Mouse (Mus musculus): ENCODE results near the gene Degs2. TPM values are rescaled to one million over a fixed set of nuclear protein-coding genes. Genes with fewer than 3 reads are reported as not detected.

Gene Degs2
- polyA plus RNA-seq, 1 experiment from 2014 or later, result 1.9 TPM

DNA sequence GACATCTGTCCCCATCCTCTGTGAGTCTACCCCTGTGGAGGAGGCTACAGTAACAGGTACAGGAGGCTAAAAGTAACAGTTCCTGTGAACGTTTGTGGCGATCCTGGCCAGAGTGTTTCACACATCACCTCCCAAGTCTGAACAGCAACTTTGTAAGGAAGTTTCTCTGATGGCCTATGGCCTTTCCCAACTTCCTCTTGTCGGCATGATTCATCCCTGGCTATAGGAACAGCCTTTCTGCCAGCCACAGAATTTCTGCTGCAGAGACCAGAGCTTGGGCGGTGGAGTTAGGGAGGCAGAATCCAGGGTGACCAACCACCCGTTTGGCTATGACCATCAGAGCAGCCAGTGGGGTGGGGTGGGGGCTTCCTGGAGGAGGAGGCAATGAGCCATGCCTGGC, 2.1 kb downstream of the Degs2 start:
- no peaks in the 10 kb centered on the region for H3K9me3 ChIP-seq (replicated peaks)
- no peak overlapping the region for H3K9ac ChIP-seq
- H3K36me3 ChIP-seq, result no peaks in the 10 kb centered on the region
- ATAC-seq (ENCODE audit: insufficient number of reproducible peaks, low FRiP score, low TSS enrichment, low read depth), result 0 out of 2 replicates have a peak, but pooled peaks have one; percentile 10
- H3K4me3 ChIP-seq (replicated peaks), result no peak overlapping the region
- H3K27me3 ChIP-seq, result peaks cover 52% of the 10 kb centered on the region
- peaks cover 17% of the 10 kb centered on the region for H3K4me1 ChIP-seq
- H3K4me2 ChIP-seq (replicated peaks), result no peak overlapping the region
- 69% methylated on average over 5 of the region's 5 CpGs for WGBS
- H3K27ac ChIP-seq (replicated peaks), result no peak overlapping the region

DNA sequence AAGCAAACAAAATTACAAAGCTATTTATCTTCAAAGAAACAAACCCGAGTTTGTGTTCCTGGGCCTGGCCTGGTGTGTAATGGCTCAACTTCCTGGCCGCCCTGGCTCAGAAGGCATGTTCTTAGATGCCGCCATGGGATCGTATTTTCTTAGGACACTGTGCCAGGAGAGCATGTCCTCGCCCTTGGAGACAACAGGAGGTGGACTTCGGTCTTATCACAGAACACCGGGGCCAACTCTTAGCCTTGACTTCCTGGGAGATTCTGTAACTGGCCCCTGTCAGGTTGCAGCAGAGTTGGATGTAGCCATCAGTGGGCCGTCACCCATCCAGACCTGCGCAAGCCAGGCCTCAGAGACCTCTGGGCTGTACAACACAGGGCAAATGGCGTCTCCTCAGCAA, 2.5 kb downstream of the Degs2 start:
- peaks cover 50% of the 10 kb centered on the region for H3K27me3 ChIP-seq
- H3K27ac ChIP-seq (replicated peaks), result no peak overlapping the region
- no peak for ATAC-seq (ENCODE audit: insufficient number of reproducible peaks, low FRiP score, low TSS enrichment, low read depth)
- H3K4me2 ChIP-seq (replicated peaks), result no peak overlapping the region
- no peaks in the 10 kb centered on the region for H3K36me3 ChIP-seq
- H3K4me3 ChIP-seq (replicated peaks), result no peak overlapping the region
- 79% methylated on average over 10 of the region's 10 CpGs for WGBS
- H3K9ac ChIP-seq, result no peak overlapping the region
- peaks cover 17% of the 10 kb centered on the region for H3K4me1 ChIP-seq
- H3K9me3 ChIP-seq (replicated peaks), result no peaks in the 10 kb centered on the region

DNA sequence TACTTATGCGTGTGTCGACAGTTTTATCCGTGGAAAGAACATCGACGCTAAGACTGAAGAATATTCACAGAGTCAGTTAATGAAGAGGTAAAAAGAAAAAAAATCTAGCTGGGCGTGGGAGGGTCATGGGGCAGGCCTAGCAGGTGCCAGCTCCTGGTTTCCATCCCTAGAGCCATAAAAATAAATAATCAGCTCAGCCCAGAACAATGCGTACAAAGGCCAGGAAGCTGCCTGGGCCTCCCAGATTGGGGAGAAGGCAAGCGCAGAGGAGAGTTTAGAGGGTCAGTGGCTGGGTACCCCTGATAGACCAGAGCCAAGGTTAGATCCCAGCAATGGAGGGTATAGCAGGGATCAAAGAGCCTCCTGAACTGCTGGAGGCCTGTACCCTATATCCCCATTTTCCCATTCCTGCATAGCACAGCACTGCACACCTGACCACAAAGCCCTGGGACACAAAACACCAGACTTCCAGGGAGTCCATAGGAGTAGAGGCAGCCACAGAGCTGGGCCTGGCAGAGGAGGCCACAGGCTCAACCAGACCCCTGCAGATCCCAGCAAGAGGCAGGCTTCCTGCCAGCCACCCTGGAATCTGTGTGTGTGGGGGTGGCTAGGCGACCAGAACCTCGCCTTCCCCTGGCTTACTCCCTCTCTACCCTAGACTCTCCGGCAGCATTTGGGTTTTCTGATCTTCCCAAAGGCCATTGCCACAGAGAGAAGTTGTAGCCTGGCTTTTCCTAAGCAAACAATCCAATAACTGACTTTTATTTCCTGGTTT, 3.2 kb downstream of the Degs2 start:
- no peaks in the 10 kb centered on the region for H3K36me3 ChIP-seq
- peaks cover 44% of the 10 kb centered on the region for H3K27me3 ChIP-seq
- H3K4me3 ChIP-seq (replicated peaks), result no peak overlapping the region
- WGBS, result 78% methylated on average over 11 of the region's 11 CpGs
- no peak overlapping the region for H3K27ac ChIP-seq (replicated peaks)
- ATAC-seq (ENCODE audit: insufficient number of reproducible peaks, low FRiP score, low TSS enrichment, low read depth), result no peak
- H3K9me3 ChIP-seq (replicated peaks), result no peaks in the 10 kb centered on the region
- no peak overlapping the region for H3K4me2 ChIP-seq (replicated peaks)
- H3K9ac ChIP-seq, result no peak overlapping the region
- H3K4me1 ChIP-seq, result peaks cover 17% of the 10 kb centered on the region

DNA sequence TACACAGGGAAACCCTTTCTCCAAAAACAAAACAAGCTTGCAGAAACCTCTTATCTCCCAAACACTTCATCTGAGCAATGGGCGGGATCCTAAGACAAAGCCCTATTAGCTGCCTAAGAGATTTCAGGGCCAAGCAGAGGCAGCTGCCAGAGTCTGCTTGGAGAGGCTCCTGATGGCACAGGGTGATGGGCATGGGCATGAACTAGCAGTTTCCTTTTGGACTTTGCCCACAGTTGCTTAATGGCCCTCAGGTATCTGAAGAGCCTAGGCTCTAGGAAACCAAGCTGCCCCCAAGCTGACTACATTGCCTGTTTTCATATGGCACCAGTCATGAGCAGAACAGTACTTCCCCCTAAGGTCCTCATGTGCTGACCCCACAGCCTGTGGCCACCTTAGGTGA, 7.9 kb downstream of the Degs2 start:
- Histone ChIP-seq H3K36me3 (peaks cover 8% of the 10 kb centered on the region; the same call in 1 of the 2 replicates), H3K27ac (replicated peaks) (no peak overlapping the region), H3K27me3 (no peaks in the 10 kb centered on the region), H3K4me1 (no peaks in the 10 kb centered on the region; the same call in 1 of the 2 replicates), H3K9me3 (replicated peaks) (no peaks in the 10 kb centered on the region), H3K9ac (no peak overlapping the region), H3K4me3 (replicated peaks) (no peak overlapping the region), H3K4me2 (replicated peaks) (no peak overlapping the region)
- no peak for ATAC-seq (ENCODE audit: insufficient number of reproducible peaks, low FRiP score, low TSS enrichment, low read depth)
- 90% methylated on average over 1 of the region's 1 CpGs for WGBS

DNA sequence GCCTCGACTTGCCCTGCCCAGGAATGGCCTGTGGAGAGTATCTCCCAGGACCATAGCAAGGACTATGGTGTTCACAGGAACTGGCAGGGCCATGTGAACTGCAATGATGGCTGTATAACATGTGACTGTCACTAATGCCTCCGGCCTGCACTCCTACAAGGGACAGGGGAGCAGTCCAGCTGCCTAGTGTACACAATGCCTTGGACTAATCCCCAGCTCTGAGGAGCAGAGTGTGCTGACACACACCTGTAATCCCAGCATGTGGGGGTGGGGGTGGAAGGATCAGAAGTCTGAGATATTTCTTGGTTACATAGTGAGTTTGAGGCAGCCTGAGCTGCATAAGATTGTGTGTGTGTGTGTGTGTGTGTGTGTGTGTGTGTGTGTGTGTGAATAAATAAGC, 8.5 kb downstream of the Degs2 start:
- no peak overlapping the region for H3K27ac ChIP-seq (replicated peaks)
- no peaks in the 10 kb centered on the region for H3K9me3 ChIP-seq (replicated peaks)
- no peak for ATAC-seq (ENCODE audit: insufficient number of reproducible peaks, low FRiP score, low TSS enrichment, low read depth)
- H3K4me2 ChIP-seq (replicated peaks), result no peak overlapping the region
- 69% methylated on average over 2 of the region's 2 CpGs for WGBS
- H3K9ac ChIP-seq, result no peak overlapping the region
- H3K36me3 ChIP-seq, result peaks cover 14% of the 10 kb centered on the region; the same call in 1 of the 2 replicates
- no peaks in the 10 kb centered on the region for H3K4me1 ChIP-seq
- H3K27me3 ChIP-seq, result no peaks in the 10 kb centered on the region
- H3K4me3 ChIP-seq (replicated peaks), result no peak overlapping the region

DNA sequence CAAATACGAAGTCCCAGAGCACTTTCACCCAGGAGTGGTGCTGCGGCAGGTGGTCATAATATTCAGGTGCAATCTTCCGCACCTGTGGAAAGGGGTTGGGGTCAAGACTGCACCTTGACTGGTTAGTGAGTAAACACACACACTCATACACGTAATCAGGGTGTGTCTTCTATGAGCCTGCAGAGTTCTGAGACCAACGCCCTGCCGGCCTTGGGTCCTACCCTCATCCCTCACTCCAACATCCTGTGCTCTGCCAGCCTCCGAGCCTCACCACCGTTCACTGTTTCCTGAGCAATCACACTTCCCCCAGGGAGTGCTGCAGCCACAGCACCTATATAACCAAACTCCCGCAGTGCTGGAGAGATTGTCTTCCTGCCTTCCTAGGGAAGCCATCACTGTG, 11.6 kb downstream of the Degs2 start:
- Histone ChIP-seq H3K4me1 (no peaks in the 10 kb centered on the region), H3K27ac (replicated peaks) (no peak overlapping the region)

DNA sequence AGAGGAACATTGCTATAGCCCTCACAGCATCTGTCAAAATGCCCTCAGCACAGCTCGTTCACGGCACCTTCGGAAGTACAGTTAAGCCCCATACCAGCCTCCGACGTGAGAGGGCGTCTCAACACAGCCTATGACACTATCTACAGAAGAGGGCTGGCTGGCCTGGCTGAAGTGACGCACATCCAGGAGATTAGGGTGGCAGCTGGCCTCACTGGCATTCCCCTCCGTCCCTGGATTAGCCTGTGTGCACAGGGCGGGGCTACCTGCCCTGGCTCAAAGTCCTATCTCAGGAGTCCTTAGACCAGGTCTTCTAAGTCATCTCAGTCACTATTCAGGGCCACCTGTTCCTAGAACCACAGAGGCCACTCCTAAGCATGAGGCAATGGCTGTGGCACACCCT, 12.9 kb downstream of the Degs2 start:
- H3K4me1 ChIP-seq, result no peaks in the 10 kb centered on the region
- H3K9me3 ChIP-seq (replicated peaks), result no peaks in the 10 kb centered on the region
- no peaks in the 10 kb centered on the region for H3K27me3 ChIP-seq
- no peak for ATAC-seq (ENCODE audit: insufficient number of reproducible peaks, low FRiP score, low TSS enrichment, low read depth)
- peaks cover 41% of the 10 kb centered on the region for H3K36me3 ChIP-seq
- no peak overlapping the region for H3K9ac ChIP-seq
- no peak overlapping the region for H3K4me3 ChIP-seq (replicated peaks)
- no peak overlapping the region for H3K4me2 ChIP-seq (replicated peaks)
- no peak overlapping the region for H3K27ac ChIP-seq (replicated peaks)
- 77% methylated on average over 9 of the region's 9 CpGs for WGBS

More for the DNA sequence above, 11.6 kb downstream of the Degs2 start:
- H3K27me3 ChIP-seq, result no peaks in the 10 kb centered on the region
- H3K4me3 ChIP-seq (replicated peaks), result no peak overlapping the region
- H3K9me3 ChIP-seq (replicated peaks), result no peaks in the 10 kb centered on the region
- H3K36me3 ChIP-seq, result peaks cover 38% of the 10 kb centered on the region
- WGBS, result 79% methylated on average over 9 of the region's 9 CpGs
- no peak for ATAC-seq (ENCODE audit: insufficient number of reproducible peaks, low FRiP score, low TSS enrichment, low read depth)
- no peak overlapping the region for H3K9ac ChIP-seq
- H3K4me2 ChIP-seq (replicated peaks), result no peak overlapping the region

DNA sequence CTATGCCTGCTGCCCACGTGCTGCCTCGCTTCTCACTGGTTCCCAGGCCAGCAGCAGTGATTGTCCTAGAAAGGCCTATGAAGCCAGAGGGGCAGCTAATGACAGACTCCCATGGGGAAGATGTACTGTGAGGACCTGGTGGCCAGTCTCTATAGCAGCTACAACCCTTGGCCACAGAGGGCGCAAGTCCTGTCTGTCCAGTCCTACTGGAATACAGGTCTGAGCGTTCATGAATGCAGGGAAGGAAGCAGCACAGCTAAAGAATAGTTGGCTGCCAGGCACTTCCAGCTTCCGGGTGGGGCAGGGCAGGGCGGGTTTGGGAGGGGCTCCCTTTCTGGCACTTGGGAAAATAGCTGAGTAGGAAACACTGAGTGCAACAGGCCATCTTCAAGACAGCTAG, 15.2 kb downstream of the Degs2 start:
- no peak overlapping the region for H3K4me2 ChIP-seq (replicated peaks)
- no peaks in the 10 kb centered on the region for H3K27me3 ChIP-seq
- peaks cover 63% of the 10 kb centered on the region for H3K36me3 ChIP-seq
- H3K9me3 ChIP-seq (replicated peaks), result no peaks in the 10 kb centered on the region
- WGBS, result 61% methylated on average over 6 of the region's 6 CpGs
- H3K4me3 ChIP-seq (replicated peaks), result no peak overlapping the region
- no peak overlapping the region for H3K27ac ChIP-seq (replicated peaks)
- no peaks in the 10 kb centered on the region for H3K4me1 ChIP-seq
- H3K9ac ChIP-seq, result no peak overlapping the region
- ATAC-seq (ENCODE audit: insufficient number of reproducible peaks, low FRiP score, low TSS enrichment, low read depth), result no peak

DNA sequence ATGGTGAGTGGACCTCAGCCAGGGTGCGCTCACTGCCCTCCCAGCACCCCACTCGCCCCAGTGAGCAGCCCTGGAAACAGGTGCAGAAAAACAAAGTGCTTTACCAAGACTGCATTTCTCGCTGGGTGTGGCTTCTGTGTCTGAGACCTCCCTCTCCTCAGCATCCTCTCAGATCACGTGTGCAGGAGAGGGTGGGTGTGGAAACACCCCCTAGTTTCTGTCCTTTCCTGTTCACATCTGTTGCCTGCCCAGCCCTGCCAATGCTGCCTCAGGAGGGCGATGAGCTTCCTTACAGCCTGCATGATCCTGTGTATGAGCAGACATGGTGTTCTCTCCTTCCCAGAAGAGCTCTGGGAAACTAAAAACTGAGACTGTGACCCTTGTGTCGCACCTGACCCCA, 15.7 kb downstream of the Degs2 start:
- WGBS, result 65% methylated on average over 6 of the region's 6 CpGs
- Histone ChIP-seq H3K27me3 (no peaks in the 10 kb centered on the region), H3K36me3 (peaks cover 68% of the 10 kb centered on the region)

DNA sequence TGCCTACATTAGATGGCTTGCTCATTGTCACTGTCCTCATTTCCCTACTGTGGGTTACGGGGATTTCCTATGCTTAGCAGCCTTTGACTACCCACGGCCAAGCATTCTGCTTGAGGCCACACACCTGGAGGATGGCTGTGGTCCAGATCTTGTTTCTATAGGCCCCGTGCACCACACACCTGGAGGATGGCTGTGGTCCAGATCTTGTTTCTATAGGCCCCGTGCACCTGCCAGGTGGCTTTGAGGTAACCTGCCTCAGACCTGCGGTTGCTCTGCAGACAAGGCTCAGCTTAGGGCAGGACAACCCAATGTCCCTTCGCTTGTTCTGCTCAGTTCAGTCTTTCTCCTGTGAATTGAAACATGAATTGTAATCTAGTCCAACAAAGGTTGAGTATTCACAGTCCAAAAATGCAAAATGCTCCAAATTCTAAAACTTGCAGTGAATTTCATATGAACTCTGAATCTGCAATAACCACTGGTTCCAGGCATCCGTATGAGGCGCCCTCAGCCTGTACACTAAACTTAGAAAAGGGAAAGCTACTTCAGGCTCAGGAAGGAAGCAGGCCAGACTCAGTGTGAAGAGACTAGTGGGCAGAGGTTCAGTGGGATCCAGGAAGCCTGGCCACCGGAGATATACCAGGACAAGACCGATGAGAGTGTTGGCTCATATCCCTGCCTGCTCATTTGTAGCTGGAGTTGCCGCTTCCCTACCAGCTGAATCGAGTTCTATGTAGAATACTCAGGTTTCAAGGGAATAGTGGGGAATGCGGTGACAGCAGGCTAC, 19.7 kb downstream of the Degs2 start:
- 83% methylated on average over 13 of the region's 13 CpGs for WGBS
- no peak overlapping the region for H3K9ac ChIP-seq
- H3K4me2 ChIP-seq (replicated peaks), result no peak overlapping the region
- H3K4me3 ChIP-seq (replicated peaks), result no peak overlapping the region
- no peaks in the 10 kb centered on the region for H3K27me3 ChIP-seq
- no peaks in the 10 kb centered on the region for H3K4me1 ChIP-seq
- H3K27ac ChIP-seq (replicated peaks), result no peak overlapping the region
- ATAC-seq (ENCODE audit: insufficient number of reproducible peaks, low FRiP score, low TSS enrichment, low read depth), result no peak
- peaks cover 73% of the 10 kb centered on the region for H3K36me3 ChIP-seq
- H3K9me3 ChIP-seq (replicated peaks), result no peaks in the 10 kb centered on the region

More for the DNA sequence above, 15.7 kb downstream of the Degs2 start:
- H3K9ac ChIP-seq, result no peak overlapping the region
- no peak for ATAC-seq (ENCODE audit: insufficient number of reproducible peaks, low FRiP score, low TSS enrichment, low read depth)
- H3K4me1 ChIP-seq, result no peaks in the 10 kb centered on the region
- no peak overlapping the region for H3K4me3 ChIP-seq (replicated peaks)
- no peaks in the 10 kb centered on the region for H3K9me3 ChIP-seq (replicated peaks)
- H3K4me2 ChIP-seq (replicated peaks), result no peak overlapping the region
- no peak overlapping the region for H3K27ac ChIP-seq (replicated peaks)

DNA sequence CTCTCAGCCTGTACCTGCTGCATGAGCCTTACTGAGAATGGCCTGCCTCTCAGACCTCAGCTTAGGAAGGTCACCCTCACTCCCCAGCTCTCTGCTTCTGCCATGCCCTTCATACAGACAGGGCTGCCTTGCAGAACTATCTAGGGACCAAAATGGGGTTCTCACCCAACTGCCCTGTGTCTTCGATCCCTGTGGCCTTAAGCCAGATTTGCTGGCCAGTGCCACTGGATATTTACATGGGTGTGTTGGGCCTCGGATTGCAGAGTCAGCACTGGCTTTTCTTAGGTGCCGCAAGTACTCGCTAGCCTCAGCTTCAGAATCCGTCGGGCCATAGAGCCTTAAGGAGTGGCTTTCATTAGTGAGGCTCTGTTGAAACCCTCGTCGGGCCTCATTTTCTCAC, 21.3 kb downstream of the Degs2 start:
- 91% methylated on average over 8 of the region's 8 CpGs for WGBS

More for the DNA sequence above, 21.3 kb downstream of the Degs2 start:
- no peaks in the 10 kb centered on the region for H3K4me1 ChIP-seq
- no peak overlapping the region for H3K27ac ChIP-seq (replicated peaks)
- no peak overlapping the region for H3K4me3 ChIP-seq (replicated peaks)
- no peak overlapping the region for H3K4me2 ChIP-seq (replicated peaks)
- peaks cover 76% of the 10 kb centered on the region for H3K36me3 ChIP-seq
- H3K27me3 ChIP-seq, result no peaks in the 10 kb centered on the region
- no peaks in the 10 kb centered on the region for H3K9me3 ChIP-seq (replicated peaks)
- no peak overlapping the region for H3K9ac ChIP-seq
- no peak for ATAC-seq (ENCODE audit: insufficient number of reproducible peaks, low FRiP score, low TSS enrichment, low read depth)
